Mouse (Mus musculus): ENCODE measurements around the gene Ginm1.

Gene Ginm1

GRCm38 (mm10) chr10:7820171-7820570 lies 27.5 kb upstream of the Ginm1 start:
- POLR2A ChIA-PET = interaction anchor here in 1 of 4 experiments (0.9 kb wide), 1 partner anchor 9 kb away, joined by 3 read pairs; no protein-coding TSS in a partner anchor
- CTCF ChIA-PET = interaction anchor here in 2 of 4 experiments (0.6 to 0.8 kb wide), 3 partner anchors 192 to 716 kb away, joined by 3 to 5 read pairs (median 3); no protein-coding TSS in a partner anchor

GRCm38 (mm10) chr10:7819603-7820002 lies 27.0 kb upstream of the Ginm1 start:
- ChIA-PET POLR2A (no interaction called here), CTCF (interaction anchor here in 2 of 4 experiments (0.6 to 0.7 kb wide), 3 partner anchors 47 to 484 kb away, joined by 3 read pairs; no protein-coding TSS in a partner anchor)

- CTCF ChIA-PET = interaction anchor here in 2 of 4 experiments (0.7 kb wide), 2 partner anchors 46 to 484 kb away, joined by 3 read pairs; no protein-coding TSS in a partner anchor
- POLR2A ChIA-PET = no interaction called here
Observed at GRCm38 (mm10) chr10:7819156-7819555, 26.5 kb upstream of the Ginm1 start.

- ChIA-PET CTCF (interaction anchor here in 2 of 4 experiments (0.7 kb wide), 2 partner anchors 46 to 485 kb away, joined by 3 read pairs; no protein-coding TSS in a partner anchor), POLR2A (interaction anchor here in 2 of 4 experiments (0.8 to 1.0 kb wide), 2 partner anchors 8 to 15 kb away, joined by 3 to 5 read pairs; no protein-coding TSS in a partner anchor)
Observed at GRCm38 (mm10) chr10:7818676-7819075, 26.1 kb upstream of the Ginm1 start.

- ChIA-PET POLR2A (interaction anchor here in 1 of 4 experiments (0.8 to 1.1 kb wide), 2 partner anchors 12 to 16 kb away, joined by 3 read pairs; no protein-coding TSS in a partner anchor), CTCF (no interaction called here)
Observed at GRCm38 (mm10) chr10:7816476-7816875, 23.9 kb upstream of the Ginm1 start.

GRCm38 (mm10) chr10:7809937-7810336 lies 17.3 kb upstream of the Ginm1 start:
- CTCF ChIA-PET = interaction anchor here (0.6 to 0.9 kb wide), 4 partner anchors 12 to 99 kb away, joined by 3 to 10 read pairs (median 4); no protein-coding TSS in a partner anchor

GRCm38 (mm10) chr10:7802519-7803140 lies 10.0 kb upstream of the Ginm1 start:
- ChIA-PET POLR2A (interaction anchor here in 1 of 4 experiments (0.6 to 1.7 kb wide), 2 partner anchors 10 to 593 kb away, joined by 5 to 7 read pairs; partner anchors contain the start of genes Ginm1 and Ppil4), CTCF (interaction anchor here in 1 of 4 experiments (0.6 kb wide), 1 partner anchor 223 kb away, joined by 3 read pairs; no protein-coding TSS in a partner anchor)

More at GRCm38 (mm10) chr10:7809937-7810336, 17.3 kb upstream of the Ginm1 start:
- POLR2A ChIA-PET = no interaction called here

GRCm38 (mm10) chr10:7801258-7801657 lies 8.6 kb upstream of the Ginm1 start:
- ChIA-PET POLR2A (interaction anchor here in 1 of 4 experiments (1.0 kb wide), 1 partner anchor 15 kb away, joined by 3 read pairs; no protein-coding TSS in a partner anchor), CTCF (no interaction called here)

GRCm38 (mm10) chr10:7792254-7792750 lies 322 bp downstream of the Ginm1 start:
- CTCF ChIA-PET = interaction anchor here in 1 of 4 experiments (1.2 kb wide), 1 partner anchor 12 kb away, joined by 3 read pairs; no protein-coding TSS in a partner anchor

GRCm38 (mm10) chr10:7787319-7787718 lies 5.3 kb downstream of the Ginm1 start:
- CTCF ChIA-PET = no interaction called here
- POLR2A ChIA-PET = no interaction called here

More at GRCm38 (mm10) chr10:7792254-7792750, 322 bp downstream of the Ginm1 start:
- POLR2A ChIA-PET = interaction anchor here in 3 of 4 experiments (0.5 to 2.7 kb wide), 29 partner anchors 8 to 1964 kb away, joined by 3 to 22 read pairs (median 4); partner anchors contain the start of genes Katna1 (in 2 of the 3) and Pcmt1 (in 1 of the 3)

- ChIA-PET POLR2A (interaction anchor here in 3 of 4 experiments (0.6 to 2.5 kb wide), 16 partner anchors 8 to 169 kb away, joined by 3 to 22 read pairs (median 4); partner anchors contain the start of genes Ginm1 (in 3 of the 3), Katna1 (in 3 of the 3) and Ppil4 (in 3 of the 3)), CTCF (interaction anchor here in 1 of 4 experiments (1.0 kb wide), 1 partner anchor 11 kb away, joined by 3 read pairs; the partner anchor contains the start of genes Ginm1 and Ppil4)
Observed at GRCm38 (mm10) chr10:7781214-7781613, 11.4 kb downstream of the Ginm1 start.

GRCm38 (mm10) chr10:7780238-7781176 lies 12.1 kb downstream of the Ginm1 start:
- CTCF ChIA-PET = interaction anchor here in 1 of 4 experiments (1.0 kb wide), 1 partner anchor 12 kb away, joined by 3 read pairs; the partner anchor contains the start of genes Ginm1 and Ppil4

GRCm38 (mm10) chr10:7779751-7780237 lies 12.8 kb downstream of the Ginm1 start:
- ChIA-PET CTCF (no interaction called here), POLR2A (interaction anchor here in 1 of 4 experiments (1.3 kb wide), 1 partner anchor 54 kb away, joined by 4 read pairs; the partner anchor contains the start of gene Katna1)

More at GRCm38 (mm10) chr10:7780238-7781176, 12.1 kb downstream of the Ginm1 start:
- POLR2A ChIA-PET = interaction anchor here in 3 of 4 experiments (0.6 to 2.5 kb wide), 16 partner anchors 9 to 168 kb away, joined by 3 to 22 read pairs (median 4); partner anchors contain the start of genes Ginm1 (in 3 of the 3), Katna1 (in 3 of the 3) and Ppil4 (in 3 of the 3)

- CTCF ChIA-PET = no interaction called here
- POLR2A ChIA-PET = interaction anchor here in 1 of 4 experiments (1.3 to 1.9 kb wide), 2 partner anchors 14 to 53 kb away, joined by 4 to 5 read pairs; partner anchors contain the start of genes Ginm1, Katna1 and Ppil4
Observed at GRCm38 (mm10) chr10:7778361-7778760, 14.3 kb downstream of the Ginm1 start.

- CTCF ChIA-PET = no interaction called here
Observed at GRCm38 (mm10) chr10:7775421-7775820, 17.2 kb downstream of the Ginm1 start.

GRCm38 (mm10) chr10:7772769-7773168 lies 19.9 kb downstream of the Ginm1 start:
- ChIA-PET CTCF (interaction anchor here in 1 of 4 experiments (0.6 kb wide), 1 partner anchor 46 kb away, joined by 3 read pairs; no protein-coding TSS in a partner anchor), POLR2A (interaction anchor here in 1 of 4 experiments (1.4 kb wide), 1 partner anchor 13 kb away, joined by 4 read pairs; no protein-coding TSS in a partner anchor)

More at GRCm38 (mm10) chr10:7775421-7775820, 17.2 kb downstream of the Ginm1 start:
- POLR2A ChIA-PET = interaction anchor here in 1 of 4 experiments (0.7 to 1.4 kb wide), 4 partner anchors 10 to 50 kb away, joined by 3 to 6 read pairs (median 4); partner anchors contain the start of genes Ginm1, Katna1 and Ppil4

- POLR2A ChIA-PET = no interaction called here
- CTCF ChIA-PET = no interaction called here
Observed at GRCm38 (mm10) chr10:7772346-7772745, 20.3 kb downstream of the Ginm1 start.
